Mouse (Mus musculus) limb, embryonic 10.5 days (tissue): ENCODE data around the gene Hrh2. TPM values are rescaled to one million over a fixed set of nuclear protein-coding genes. Genes with fewer than 3 reads are reported as not detected.

Experiments
- DNase-seq: peaks from one replicate; pipeline ENCODE4 v3.0.0-alpha.2; 2017; ENCODE audit warnings: low spot score
- H3K27ac ChIP-seq: fragments of 300-500 bp; sonication (generic); 2 replicates; pipeline ENCODE4 v1.5.1; 2016; ENCODE audit warnings: mild to moderate bottlenecking
- H3K27me3 ChIP-seq: fragments of 300-500 bp; sonication (generic); 2 replicates; pipeline ENCODE4 v1.6.1; 2016; ENCODE audit warnings: low read depth, mild to moderate bottlenecking; ENCODE audit not compliant: poor library complexity, severe bottlenecking
- H3K36me3 ChIP-seq: fragments of 300-500 bp; sonication (generic); 2 replicates; pipeline ENCODE4 v1.6.1; 2016; ENCODE audit warnings: mild to moderate bottlenecking, moderate library complexity
- H3K4me1 ChIP-seq: fragments of 300-500 bp; sonication (generic); 2 replicates; pipeline ENCODE4 v1.6.1; 2016
- H3K4me3 ChIP-seq: fragments of 300-500 bp; sonication (generic); 2 replicates; pipeline ENCODE4 v1.5.1; 2016; ENCODE audit warnings: mild to moderate bottlenecking, moderate library complexity
- H3K9me3 ChIP-seq: fragments of 300-500 bp; sonication (generic); replicated peaks from 2 replicates; pipeline ENCODE4 v1.6.1; 2016; ENCODE audit warnings: mild to moderate bottlenecking
- WGBS: fragments of 180-500 bp; shearing (Covaris S2); methylation state at CpG from one replicate; pipeline ENCODE4 v1.1.7; 2016; 5-methylcytosine and 5-hydroxymethylcytosine counted together
- polyA plus RNA-seq: library from polyadenylated mRNA; unstranded; fragments of >200 nt; fragmentation: Nextera tagmentation; extraction: Ambion mirVana; gene quantifications from 2 replicates; pipeline ENCODE4 v1.2.1, GENCODE M21; 2016

Gene Hrh2
- 0.05 TPM in 1 of 2 replicates, not detected in the other for polyA plus RNA-seq

DNA sequence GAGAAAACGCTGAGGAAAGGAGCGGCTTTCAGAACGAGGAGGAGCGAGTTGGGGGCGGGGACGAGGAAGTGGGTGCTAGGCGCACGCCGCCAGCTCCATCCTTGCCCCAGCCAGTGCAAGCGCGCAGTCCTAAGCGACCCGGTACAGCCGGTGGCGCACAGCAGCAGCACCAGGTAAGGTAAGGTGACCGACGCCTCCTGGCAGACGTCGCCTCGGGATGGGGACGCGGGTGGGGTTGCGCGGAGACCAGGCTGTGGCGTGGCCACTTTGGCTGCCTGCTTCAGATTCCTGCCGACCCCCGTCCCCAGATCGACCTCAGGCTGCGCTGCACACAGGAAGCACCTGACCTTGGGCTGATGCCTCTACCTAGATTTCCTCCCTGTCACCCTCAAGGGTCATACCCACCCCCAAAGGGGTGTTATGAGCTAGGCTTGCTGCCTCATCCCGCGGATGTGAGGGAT lies at the start of gene Hrh2:
Hrh2 (plus strand) TSS at position 109 of the 461 bp plus-strand sequence.
- WGBS: 2% methylated on average over 31 of the region's 31 CpGs
- H3K27me3 ChIP-seq: peaks cover 52% of the 10 kb centered on the region
- DNase-seq: no peak
- H3K36me3 ChIP-seq: no peaks in the 10 kb centered on the region
- peaks cover 9% of the 10 kb centered on the region for H3K4me1 ChIP-seq
- no peaks in the 10 kb centered on the region for H3K9me3 ChIP-seq
- peak within 1 kb of the TSS; percentile 43 for H3K4me3 ChIP-seq
- no peak within 1 kb of the TSS for H3K27ac ChIP-seq

DNA sequence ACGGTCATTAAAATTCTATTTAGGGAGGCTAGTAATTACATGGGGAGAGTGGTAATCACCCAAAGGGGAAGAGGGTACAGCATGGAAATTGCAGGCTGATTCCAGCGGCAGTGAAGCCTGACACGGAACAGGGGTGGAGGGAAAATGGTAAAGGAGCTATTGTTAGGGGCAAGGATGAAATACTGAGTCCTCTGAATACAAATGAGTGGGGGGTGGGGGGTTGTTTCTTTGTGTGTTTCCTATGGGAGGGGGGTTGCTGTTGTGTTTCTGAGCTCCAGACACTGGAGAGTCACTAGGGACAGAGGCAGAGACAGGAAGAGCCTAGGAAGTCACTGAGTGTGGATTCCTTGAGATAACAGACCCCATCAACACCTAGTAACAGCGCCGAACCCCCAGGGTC lies 48.1 kb upstream of the Hrh2 start:
- WGBS: 68% methylated on average over 5 of the region's 5 CpGs
- DNase-seq: no peak
- H3K27me3 ChIP-seq: no peaks in the 10 kb centered on the region
- H3K27ac ChIP-seq: no peak overlapping the region
- H3K4me1 ChIP-seq: no peaks in the 10 kb centered on the region
- H3K36me3 ChIP-seq: no peaks in the 10 kb centered on the region
- no peak overlapping the region for H3K4me3 ChIP-seq
- no peaks in the 10 kb centered on the region for H3K9me3 ChIP-seq

DNA sequence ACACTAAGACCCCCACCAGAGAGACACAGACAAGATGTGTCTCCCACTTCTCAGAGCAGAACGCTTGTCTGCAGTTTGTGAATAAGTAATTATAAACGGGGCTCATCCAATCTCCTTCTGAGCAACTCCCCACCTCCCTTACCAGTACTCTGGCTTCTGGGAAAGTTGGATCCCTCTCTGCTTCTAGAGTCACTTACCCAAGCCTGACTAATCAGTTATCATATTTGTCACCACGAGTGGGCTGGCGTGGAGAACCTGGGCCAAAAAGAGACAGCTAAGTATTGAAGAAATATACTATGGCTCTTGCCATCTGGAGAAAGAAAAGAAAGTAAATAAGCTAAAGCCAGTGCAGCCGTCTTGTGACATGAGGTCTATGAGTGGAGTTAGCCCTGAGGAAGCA lies 47.3 kb upstream of the Hrh2 start:
- no peak overlapping the region for H3K4me3 ChIP-seq
- no peak overlapping the region for H3K27ac ChIP-seq
- no peaks in the 10 kb centered on the region for H3K27me3 ChIP-seq
- no peaks in the 10 kb centered on the region for H3K4me1 ChIP-seq
- no peaks in the 10 kb centered on the region for H3K36me3 ChIP-seq
- no peaks in the 10 kb centered on the region for H3K9me3 ChIP-seq
- DNase-seq: no peak
- WGBS: 88% methylated on average over 5 of the region's 5 CpGs

DNA sequence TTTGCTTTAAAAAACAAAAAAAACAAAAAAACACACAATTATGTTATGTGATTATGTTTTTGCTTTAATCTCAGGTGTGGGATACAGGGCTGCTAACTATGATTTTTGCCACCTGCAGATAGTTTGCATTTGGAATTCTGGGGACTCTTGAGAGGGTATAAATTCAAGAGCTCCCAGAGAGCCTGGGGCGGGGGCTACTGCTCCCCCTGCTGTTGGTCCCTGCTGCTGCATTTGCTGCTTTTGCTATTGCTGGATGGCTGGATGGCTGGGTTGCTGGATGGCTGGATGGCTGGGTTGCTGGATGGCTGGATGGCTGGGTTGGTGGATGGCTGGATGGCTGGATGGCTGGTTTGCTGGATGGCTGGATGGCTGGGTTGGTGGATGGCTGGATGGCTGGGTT lies 44.6 kb upstream of the Hrh2 start:
- Histone ChIP-seq H3K36me3 (no peaks in the 10 kb centered on the region), H3K4me3 (no peak overlapping the region), H3K27me3 (no peaks in the 10 kb centered on the region), H3K4me1 (no peaks in the 10 kb centered on the region), H3K9me3 (no peaks in the 10 kb centered on the region), H3K27ac (no peak overlapping the region)
- DNase-seq: no peak
- WGBS: 70% methylated on average over 1 of the region's 1 CpGs

DNA sequence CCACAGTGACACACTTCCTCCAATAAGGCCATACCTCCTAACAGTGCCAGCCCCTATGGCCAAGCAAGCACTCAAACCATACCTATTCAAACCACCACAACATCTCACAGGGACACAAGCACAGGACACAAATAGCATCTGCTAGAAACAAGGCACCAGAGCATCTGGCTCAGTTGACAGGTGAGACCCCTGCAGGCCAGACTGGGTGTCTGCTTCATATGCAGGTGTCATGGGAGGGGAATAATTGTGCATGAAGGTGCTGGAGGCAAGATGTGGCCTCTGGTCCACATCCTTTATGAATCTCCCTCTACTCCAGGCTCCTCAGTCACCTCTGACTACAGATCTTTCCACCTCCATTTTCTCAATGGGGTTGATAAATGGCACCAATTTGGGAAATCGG lies 39.5 kb upstream of the Hrh2 start:
- Histone ChIP-seq H3K4me3 (no peak overlapping the region), H3K27ac (no peak overlapping the region), H3K9me3 (no peaks in the 10 kb centered on the region), H3K36me3 (no peaks in the 10 kb centered on the region), H3K27me3 (no peaks in the 10 kb centered on the region), H3K4me1 (peaks cover 9% of the 10 kb centered on the region; the same call in 1 of the 2 replicates)
- 82% methylated on average over 1 of the region's 1 CpGs for WGBS
- DNase-seq: no peak

DNA sequence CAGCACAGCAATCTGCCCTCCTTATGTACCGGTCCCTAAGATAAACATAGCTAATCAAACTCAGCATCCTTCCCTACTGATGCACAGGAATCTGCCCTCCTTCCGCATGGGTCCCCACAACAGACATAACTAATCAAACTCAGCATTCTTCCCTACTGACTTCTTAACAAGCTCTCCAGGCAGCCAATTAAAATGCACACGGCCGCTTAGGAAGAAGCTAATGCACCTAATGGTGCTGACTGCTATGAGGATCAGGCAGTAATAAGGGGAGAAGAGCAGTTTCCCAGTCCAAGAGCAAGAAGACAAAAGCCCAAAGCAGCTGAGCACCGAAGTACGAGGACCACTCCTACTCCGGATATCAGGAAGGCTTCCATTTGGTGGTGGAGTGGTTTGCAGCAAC lies 39.0 kb upstream of the Hrh2 start:
- Histone ChIP-seq H3K27me3 (peaks cover 3% of the 10 kb centered on the region; the same call in 1 of the 2 replicates), H3K4me3 (no peak overlapping the region), H3K27ac (no peak overlapping the region), H3K36me3 (no peaks in the 10 kb centered on the region), H3K4me1 (peaks cover 9% of the 10 kb centered on the region; the same call in 1 of the 2 replicates), H3K9me3 (no peaks in the 10 kb centered on the region)
- DNase-seq: no peak
- 54% methylated on average over 7 of the region's 7 CpGs for WGBS

DNA sequence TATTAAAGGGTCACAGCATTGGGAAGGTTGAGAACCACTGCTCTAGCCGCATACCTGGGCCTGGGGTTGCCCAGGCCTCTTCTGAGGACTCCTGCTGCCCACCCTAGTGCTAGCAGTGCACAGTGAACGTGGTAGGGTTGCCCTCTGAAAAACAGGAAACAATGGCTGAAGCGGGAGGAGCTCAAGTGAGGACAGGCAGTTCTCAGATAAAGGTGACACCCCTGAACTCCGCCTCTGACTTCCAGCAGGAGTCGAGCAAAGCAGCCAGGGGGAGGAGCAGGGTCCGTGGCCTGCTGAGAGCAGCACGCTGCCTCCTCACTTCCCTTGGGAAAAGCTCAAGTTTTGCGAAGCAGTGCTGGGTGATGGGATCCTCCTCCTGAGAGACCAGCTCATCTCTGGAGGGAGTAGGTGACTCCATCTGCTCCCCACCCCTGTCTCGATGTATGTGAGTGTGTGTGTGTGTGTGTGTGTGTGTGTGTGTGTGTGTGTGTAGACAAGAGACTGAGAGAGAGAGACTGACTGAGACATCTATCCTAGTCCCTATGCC lies 38.2 kb upstream of the Hrh2 start:
- 14% methylated on average over 9 of the region's 9 CpGs for WGBS
- no peak for DNase-seq
- no peak overlapping the region for H3K27ac ChIP-seq

DNA sequence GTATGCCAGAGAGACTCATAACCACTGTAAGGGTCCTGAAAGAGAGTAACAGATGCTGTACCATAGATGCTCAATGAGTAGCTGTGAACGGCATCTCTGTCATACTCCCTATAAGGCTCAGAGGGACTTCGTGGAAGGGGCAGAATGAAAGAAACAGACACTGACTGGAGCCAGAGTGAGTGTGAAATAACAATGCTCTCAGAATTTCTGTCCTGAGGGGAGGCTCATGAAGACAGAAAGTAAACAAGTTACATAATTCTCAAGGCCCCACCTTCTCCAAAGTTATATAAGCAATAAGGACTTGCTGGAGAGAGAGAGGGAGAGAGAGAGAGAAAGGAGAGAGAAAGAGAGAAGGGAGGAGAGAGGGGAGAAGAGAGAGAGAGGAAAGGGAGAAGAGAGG lies 36.1 kb upstream of the Hrh2 start:
- Histone ChIP-seq H3K4me1 (peaks cover 9% of the 10 kb centered on the region; the same call in 1 of the 2 replicates), H3K27me3 (peaks cover 15% of the 10 kb centered on the region; the same call in 1 of the 2 replicates), H3K27ac (no peak overlapping the region), H3K9me3 (no peaks in the 10 kb centered on the region), H3K36me3 (no peaks in the 10 kb centered on the region), H3K4me3 (no peak overlapping the region)
- 93% methylated on average over 2 of the region's 2 CpGs for WGBS
- DNase-seq: no peak

More for the DNA sequence above, 38.2 kb upstream of the Hrh2 start:
- Histone ChIP-seq H3K36me3 (no peaks in the 10 kb centered on the region), H3K27me3 (peaks cover 8% of the 10 kb centered on the region; the same call in 1 of the 2 replicates), H3K4me3 (no peak overlapping the region), H3K9me3 (no peaks in the 10 kb centered on the region), H3K4me1 (peaks cover 9% of the 10 kb centered on the region; the same call in 1 of the 2 replicates)

DNA sequence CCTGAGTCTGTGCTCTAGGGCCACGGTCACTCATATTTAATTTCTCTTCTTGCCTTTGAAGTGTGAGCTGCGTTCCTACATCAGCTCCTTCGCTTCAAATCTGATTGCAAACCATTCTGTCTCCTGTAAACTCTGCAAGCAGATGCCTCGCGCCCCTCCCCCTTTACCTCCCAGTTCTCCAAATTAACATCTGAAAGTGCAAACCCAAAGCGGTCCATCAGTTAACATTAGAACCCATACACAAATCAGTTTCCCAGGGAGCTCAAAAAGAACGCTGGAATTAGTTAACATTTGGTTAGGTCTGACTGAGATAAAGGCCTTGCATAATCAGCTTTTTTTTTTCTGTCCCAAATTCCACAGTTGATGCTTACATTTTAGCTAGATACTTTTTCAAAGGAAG lies 32.7 kb upstream of the Hrh2 start:
- Histone ChIP-seq H3K4me1 (no peaks in the 10 kb centered on the region; the same call in 1 of the 2 replicates), H3K4me3 (no peak overlapping the region), H3K9me3 (no peaks in the 10 kb centered on the region), H3K27ac (no peak overlapping the region), H3K36me3 (no peaks in the 10 kb centered on the region), H3K27me3 (peaks cover 17% of the 10 kb centered on the region; the same call in 1 of the 2 replicates)
- WGBS: 9% methylated on average over 7 of the region's 7 CpGs
- DNase-seq: no peak

DNA sequence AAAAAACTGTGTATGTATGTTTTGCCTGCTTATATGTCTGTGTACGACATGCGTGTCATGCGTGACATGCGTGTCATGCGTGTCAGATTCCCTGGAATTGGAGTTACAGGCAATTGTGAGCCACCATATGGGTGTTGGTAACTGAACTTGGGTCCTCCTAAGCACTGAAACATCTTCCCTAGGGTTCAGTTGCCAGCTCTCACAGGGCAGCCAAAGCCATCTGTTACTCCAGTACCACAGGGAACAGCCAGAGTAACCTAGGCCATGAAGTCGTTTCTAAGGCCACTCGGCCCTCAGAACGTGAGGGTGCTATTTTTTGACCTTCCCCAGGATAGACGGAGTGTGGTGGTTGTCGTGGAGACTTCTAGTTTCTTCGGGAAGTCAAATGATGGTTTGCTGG lies 32.2 kb upstream of the Hrh2 start:
- no peak for DNase-seq
- no peak overlapping the region for H3K27ac ChIP-seq
- no peaks in the 10 kb centered on the region for H3K9me3 ChIP-seq
- 60% methylated on average over 11 of the region's 11 CpGs for WGBS
- no peak overlapping the region for H3K4me3 ChIP-seq
- H3K27me3 ChIP-seq: peaks cover 17% of the 10 kb centered on the region; the same call in 1 of the 2 replicates
- H3K36me3 ChIP-seq: no peaks in the 10 kb centered on the region
- no peaks in the 10 kb centered on the region for H3K4me1 ChIP-seq

DNA sequence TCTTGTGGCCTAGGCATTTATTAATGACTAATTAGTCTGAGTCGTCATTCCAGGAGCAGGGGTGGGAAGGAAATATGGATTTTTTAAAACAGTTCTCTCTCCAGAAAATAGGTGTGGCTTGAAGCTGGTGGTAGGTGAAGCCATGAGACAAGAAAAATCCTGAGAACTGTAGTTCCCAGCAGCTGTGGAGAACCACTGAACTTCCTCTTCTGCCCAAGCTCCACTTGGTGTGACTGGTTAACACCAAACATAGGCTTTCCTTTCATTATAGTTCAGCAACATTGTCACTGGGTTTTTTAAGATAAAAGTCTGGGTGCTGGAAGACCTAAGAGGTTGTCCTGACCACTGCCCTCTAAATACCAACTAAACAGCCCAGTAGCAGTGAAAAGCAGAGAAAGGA lies 31.4 kb upstream of the Hrh2 start:
- peaks cover 17% of the 10 kb centered on the region; the same call in 1 of the 2 replicates for H3K27me3 ChIP-seq
- no peaks in the 10 kb centered on the region for H3K9me3 ChIP-seq
- no peak for DNase-seq
- no peaks in the 10 kb centered on the region for H3K36me3 ChIP-seq
- no peak overlapping the region for H3K4me3 ChIP-seq
- WGBS: 53% methylated on average over 1 of the region's 1 CpGs
- no peak overlapping the region for H3K27ac ChIP-seq
- peaks cover 7% of the 10 kb centered on the region for H3K4me1 ChIP-seq

DNA sequence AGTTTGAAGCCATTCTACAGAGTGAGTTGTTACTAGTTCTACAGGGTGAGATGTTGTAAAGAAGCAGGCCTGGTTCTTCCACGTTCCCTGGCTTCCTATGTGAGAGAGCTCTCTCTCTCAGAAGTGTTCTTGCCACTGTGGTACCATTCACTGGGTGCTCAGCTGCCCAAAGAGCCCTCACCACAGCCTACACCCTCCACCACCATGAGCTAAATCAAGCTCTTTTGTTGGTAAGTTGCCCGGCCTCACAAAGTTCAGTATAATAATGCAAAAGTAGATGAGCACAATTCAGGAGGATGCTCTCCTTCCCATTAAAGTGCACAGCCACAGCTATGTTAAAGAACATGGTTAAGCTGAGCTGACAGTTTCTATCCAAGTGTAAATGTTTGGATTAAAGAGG lies 30.4 kb upstream of the Hrh2 start:
- H3K4me3 ChIP-seq: no peak overlapping the region
- H3K4me1 ChIP-seq: peaks cover 12% of the 10 kb centered on the region
- H3K27me3 ChIP-seq: peaks cover 17% of the 10 kb centered on the region; the same call in 1 of the 2 replicates
- H3K27ac ChIP-seq: no peak overlapping the region
- 89% methylated on average over 2 of the region's 2 CpGs for WGBS
- no peaks in the 10 kb centered on the region for H3K9me3 ChIP-seq
- no peak for DNase-seq
- H3K36me3 ChIP-seq: no peaks in the 10 kb centered on the region

DNA sequence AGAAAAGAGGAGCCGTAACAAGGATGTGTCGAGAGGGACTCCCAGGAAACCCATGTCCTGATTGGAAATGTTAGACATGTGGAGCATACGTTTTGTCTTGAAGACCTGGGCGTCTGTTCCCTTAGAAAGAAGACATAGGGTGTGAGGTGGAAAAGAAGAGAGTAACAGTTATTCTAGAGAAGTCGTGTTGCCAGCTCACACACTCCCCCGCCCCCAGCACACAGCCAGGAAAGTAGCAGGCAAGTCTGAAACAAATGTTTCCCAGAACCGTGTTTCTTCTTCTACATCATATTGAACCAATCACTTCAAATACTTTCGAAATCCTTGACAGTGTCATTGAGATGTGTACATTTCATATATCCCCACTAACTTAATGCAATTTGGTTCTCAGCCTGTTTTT lies 28.6 kb upstream of the Hrh2 start:
- Histone ChIP-seq H3K27me3 (peaks cover 9% of the 10 kb centered on the region; the same call in 1 of the 2 replicates), H3K27ac (no peak overlapping the region), H3K4me1 (peaks cover 12% of the 10 kb centered on the region), H3K36me3 (no peaks in the 10 kb centered on the region), H3K4me3 (no peak overlapping the region), H3K9me3 (no peaks in the 10 kb centered on the region)
- DNase-seq: no peak
- WGBS: 84% methylated on average over 8 of the region's 8 CpGs

DNA sequence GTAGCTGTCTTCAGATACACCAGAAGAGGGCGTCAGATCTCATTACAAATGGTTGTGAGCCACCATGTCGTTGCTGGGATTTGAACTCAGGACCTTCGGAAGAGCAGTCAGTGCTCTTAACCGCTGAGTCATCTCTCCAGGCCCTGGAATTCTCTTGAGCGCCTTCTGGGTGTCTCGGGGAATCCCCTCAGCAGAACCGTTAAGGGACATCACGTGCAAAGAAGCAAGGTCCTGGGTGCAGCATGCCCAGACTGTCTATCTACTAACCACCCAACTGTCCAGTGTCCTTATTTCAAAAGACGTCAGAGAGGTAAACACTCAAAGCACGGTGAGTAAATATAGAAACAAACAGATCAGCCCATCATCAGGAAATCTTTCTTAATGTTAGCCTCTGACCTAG lies 27.5 kb upstream of the Hrh2 start:
- H3K27me3 ChIP-seq: 0 out of 2 replicates have a peak, but pooled peaks cover 4% of the 10 kb centered on the region
- no peaks in the 10 kb centered on the region for H3K9me3 ChIP-seq
- WGBS: 89% methylated on average over 10 of the region's 10 CpGs
- no peak for DNase-seq
- H3K36me3 ChIP-seq: no peaks in the 10 kb centered on the region
- peaks cover 12% of the 10 kb centered on the region for H3K4me1 ChIP-seq
- H3K4me3 ChIP-seq: no peak overlapping the region
- no peak overlapping the region for H3K27ac ChIP-seq
